Mouse (Mus musculus) cerebellum, adult 2 months (tissue): Measurements from ENCODE around the gene Plpp3. TPM values are rescaled to one million over a fixed set of nuclear protein-coding genes. Genes with fewer than 3 reads are reported as not detected.

Experiments
- DNase-seq, 2 experiments: peaks; one replicate each; pipeline ENCODE4 v3.0.0; 2021
- H3K27ac ChIP-seq: fragments of 200-500 bp; 2 replicates; pipeline ENCODE4 v1.5.1; 2012; ENCODE audit warnings: low read length, control low read depth, inconsistent platforms; ENCODE audit not compliant: insufficient read depth
- H3K27me3 ChIP-seq: fragments of 200-500 bp; 2 replicates; pipeline ENCODE4 v1.6.1; 2012; ENCODE audit warnings: inconsistent platforms, mild to moderate bottlenecking, low read length, moderate library complexity; ENCODE audit not compliant: control insufficient read depth, insufficient read depth
- H3K4me1 ChIP-seq: fragments of 200-500 bp; 2 replicates; pipeline ENCODE4 v1.6.1; 2011; ENCODE audit warnings: low read length; ENCODE audit not compliant: control insufficient read depth, insufficient read depth
- H3K4me3 ChIP-seq: fragments of 200-500 bp; replicated peaks from 2 replicates; pipeline ENCODE3; 2011; ENCODE audit warnings: mild to moderate bottlenecking, low read depth, low read length, control low read depth; ENCODE audit not compliant: insufficient read depth
- CTCF ChIP-seq: fragments of 200-500 bp; IDR thresholded peaks from 2 replicates; pipeline ENCODE4 v1.5.1; 2011; ENCODE audit warnings: low read depth, mild to moderate bottlenecking, control low read depth, low read length, moderate library complexity, borderline replicate concordance; ENCODE audit not compliant: insufficient read depth
- POLR2A ChIP-seq: fragments of 200-500 bp; IDR thresholded peaks from 2 replicates; pipeline ENCODE4 v1.6.1; 2011; ENCODE audit warnings: low read length, control low read depth, borderline replicate concordance; ENCODE audit not compliant: insufficient read depth
- WGBS: fragments of 180-500 bp; shearing (Covaris S2); methylation state at CpG from one replicate; pipeline ENCODE4 v1.1.7; 2018; 5-methylcytosine and 5-hydroxymethylcytosine counted together
- polyA plus RNA-seq: library from polyadenylated mRNA; depleted of rRNA; stranded (reverse); fragments of >200 nt; gene quantifications from 2 replicates; pipeline ENCODE4 v1.2.3, GENCODE M21; 2012

The Plpp3 gene
- polyA plus RNA-seq, 1 experiment, result 158 TPM

GRCm38 (mm10) chr4:105250946-105251345, 93.8 kb downstream of the Plpp3 start:
- H3K4me3 ChIP-seq, result no peak overlapping the region
- WGBS, result 82% methylated on average over 3 of the region's 3 CpGs
- DNase-seq, result no peak

GRCm38 (mm10) chr4:105252044-105252443, 94.9 kb downstream of the Plpp3 start:
- Histone ChIP-seq H3K27ac (no peak overlapping the region), H3K27me3 (no peaks in the 10 kb centered on the region), H3K4me3 (no peak overlapping the region), H3K4me1 (no peaks in the 10 kb centered on the region)
- 61% methylated on average over 3 of the region's 3 CpGs for WGBS
- DNase-seq, result no peak
- TF ChIP-seq POLR2A, result no peak
- TF ChIP-seq CTCF, result no peak

More at GRCm38 (mm10) chr4:105250946-105251345, 93.8 kb downstream of the Plpp3 start:
- Histone ChIP-seq H3K27ac (no peak overlapping the region), H3K27me3 (no peaks in the 10 kb centered on the region), H3K4me1 (no peaks in the 10 kb centered on the region)
- no peak for TF ChIP-seq POLR2A
- TF ChIP-seq CTCF, result no peak

- TF ChIP-seq CTCF (no peak), POLR2A (no peak)
- H3K4me3 ChIP-seq, result no peak overlapping the region
- 84% methylated on average over 5 of the region's 5 CpGs for WGBS
These were observed 95.5 kb downstream of the Plpp3 start for GRCm38 (mm10) chr4:105252571-105253200.

GRCm38 (mm10) chr4:105253453-105254341, 96.5 kb downstream of the Plpp3 start:
- H3K27me3 ChIP-seq, result no peaks in the 10 kb centered on the region
- H3K4me3 ChIP-seq, result no peak overlapping the region
- WGBS, result 69% methylated on average over 6 of the region's 6 CpGs
- no peak for DNase-seq
- TF ChIP-seq POLR2A, result no peak
- TF ChIP-seq CTCF, result no peak
- H3K4me1 ChIP-seq, result no peaks in the 10 kb centered on the region
- H3K27ac ChIP-seq, result no peak overlapping the region

More at GRCm38 (mm10) chr4:105252571-105253200, 95.5 kb downstream of the Plpp3 start:
- H3K4me1 ChIP-seq, result no peaks in the 10 kb centered on the region
- no peak for DNase-seq
- no peak overlapping the region for H3K27ac ChIP-seq
- H3K27me3 ChIP-seq, result no peaks in the 10 kb centered on the region

GRCm38 (mm10) chr4:105254365-105254764, 97.2 kb downstream of the Plpp3 start:
- WGBS, result 96% methylated on average over 4 of the region's 4 CpGs
- H3K27ac ChIP-seq, result no peak overlapping the region
- TF ChIP-seq CTCF (no peak), POLR2A (no peak)

GRCm38 (mm10) chr4:105255185-105255584, 98.0 kb downstream of the Plpp3 start:
- Histone ChIP-seq H3K27me3 (no peaks in the 10 kb centered on the region), H3K27ac (no peak overlapping the region), H3K4me3 (no peak overlapping the region), H3K4me1 (no peaks in the 10 kb centered on the region)
- no peak for TF ChIP-seq POLR2A
- no peak for TF ChIP-seq CTCF
- WGBS, result 88% methylated on average over 3 of the region's 3 CpGs
- no peak for DNase-seq

More at GRCm38 (mm10) chr4:105254365-105254764, 97.2 kb downstream of the Plpp3 start:
- Histone ChIP-seq H3K27me3 (no peaks in the 10 kb centered on the region), H3K4me1 (no peaks in the 10 kb centered on the region), H3K4me3 (no peak overlapping the region)
- DNase-seq, result no peak

GRCm38 (mm10) chr4:105257667-105258560, 100.8 kb downstream of the Plpp3 start:
- WGBS, result 85% methylated on average over 11 of the region's 11 CpGs
- TF ChIP-seq CTCF, result no peak
- TF ChIP-seq POLR2A, result no peak
- DNase-seq, result no peak

More at GRCm38 (mm10) chr4:105257667-105258560, 100.8 kb downstream of the Plpp3 start:
- Histone ChIP-seq H3K4me3 (no peak overlapping the region), H3K27me3 (no peaks in the 10 kb centered on the region), H3K4me1 (no peaks in the 10 kb centered on the region), H3K27ac (no peak overlapping the region)
